Mouse (Mus musculus) embryonic facial prominence, embryonic 15.5 days (tissue): ENCODE results near the gene Castor1. TPM values are rescaled to one million over a fixed set of nuclear protein-coding genes. Genes with fewer than 3 reads are reported as not detected.

ENCODE experiments used
- ATAC-seq: fragments of 200-750 bp; cut with Nextera tagmentation; 2 replicates; pipeline ENCODE4 v1.8.0; 2017; ENCODE audit warnings: low read depth, moderate TSS enrichment; ENCODE audit not compliant: insufficient number of reproducible peaks, low FRiP score, low TSS enrichment
- H3K27ac ChIP-seq: fragments of 300-500 bp; sonication (generic); replicated peaks from 2 replicates; pipeline ENCODE4 v1.5.1; 2015; ENCODE audit warnings: mild to moderate bottlenecking, inconsistent platforms
- H3K27me3 ChIP-seq: fragments of 300-500 bp; sonication (generic); 2 replicates; pipeline ENCODE4 v1.6.1; 2015; ENCODE audit warnings: inconsistent platforms
- H3K36me3 ChIP-seq: fragments of 300-500 bp; sonication (generic); 2 replicates; pipeline ENCODE4 v1.6.1; 2015; ENCODE audit warnings: mild to moderate bottlenecking, inconsistent platforms
- H3K4me1 ChIP-seq: fragments of 300-500 bp; sonication (generic); 2 replicates; pipeline ENCODE4 v1.6.1; 2015; ENCODE audit warnings: inconsistent platforms
- H3K4me2 ChIP-seq: fragments of 300-500 bp; sonication (generic); replicated peaks from 2 replicates; pipeline ENCODE4 v1.6.1; 2015; ENCODE audit warnings: mild to moderate bottlenecking, inconsistent platforms
- H3K4me3 ChIP-seq: fragments of 300-500 bp; sonication (generic); replicated peaks from 2 replicates; pipeline ENCODE4 v1.5.1; 2015; ENCODE audit warnings: mild to moderate bottlenecking, inconsistent platforms
- H3K9ac ChIP-seq: fragments of 300-500 bp; sonication (generic); 2 replicates; pipeline ENCODE4 v1.6.1; 2015; ENCODE audit warnings: inconsistent platforms
- H3K9me3 ChIP-seq: fragments of 300-500 bp; sonication (generic); replicated peaks from 2 replicates; pipeline ENCODE4 v1.6.1; 2016; ENCODE audit warnings: inconsistent platforms
- WGBS: fragments of 180-500 bp; shearing (Covaris S2); methylation state at CpG from one replicate; pipeline ENCODE4 v1.1.7; 2015; 5-methylcytosine and 5-hydroxymethylcytosine counted together
- polyA plus RNA-seq: library from polyadenylated mRNA; unstranded; fragments of >200 nt; fragmentation: Nextera tagmentation; extraction: Ambion mirVana; gene quantifications from 2 replicates; pipeline ENCODE4 v1.2.1, GENCODE M21; 2015

Castor1 gene
- polyA plus RNA-seq, 1 experiment from 2014 or later, result 13.1 TPM

- H3K27me3 ChIP-seq, result no peaks in the 10 kb centered on the region
- WGBS, result 88% methylated on average over 19 of the region's 21 CpGs
- no peak for ATAC-seq
- H3K36me3 ChIP-seq, result no peaks in the 10 kb centered on the region
- no peak overlapping the region for H3K9ac ChIP-seq
- H3K9me3 ChIP-seq, result no peaks in the 10 kb centered on the region
- H3K4me3 ChIP-seq, result no peak overlapping the region
- H3K4me1 ChIP-seq, result no peaks in the 10 kb centered on the region
- no peak overlapping the region for H3K4me2 ChIP-seq
- H3K27ac ChIP-seq, result no peak overlapping the region
These were observed 18.6 kb downstream of the Castor1 start for GRCm38 (mm10) chr11:4236546-4237067.

- Histone ChIP-seq H3K9ac (no peak overlapping the region), H3K4me3 (no peak overlapping the region), H3K27me3 (no peaks in the 10 kb centered on the region), H3K9me3 (no peaks in the 10 kb centered on the region), H3K4me1 (no peaks in the 10 kb centered on the region), H3K27ac (no peak overlapping the region), H3K36me3 (no peaks in the 10 kb centered on the region), H3K4me2 (no peak overlapping the region)
- no peak for ATAC-seq
- 74% methylated on average over 18 of the region's 18 CpGs for WGBS
These were observed 19.4 kb downstream of the Castor1 start for GRCm38 (mm10) chr11:4237389-4237912.

DNA sequence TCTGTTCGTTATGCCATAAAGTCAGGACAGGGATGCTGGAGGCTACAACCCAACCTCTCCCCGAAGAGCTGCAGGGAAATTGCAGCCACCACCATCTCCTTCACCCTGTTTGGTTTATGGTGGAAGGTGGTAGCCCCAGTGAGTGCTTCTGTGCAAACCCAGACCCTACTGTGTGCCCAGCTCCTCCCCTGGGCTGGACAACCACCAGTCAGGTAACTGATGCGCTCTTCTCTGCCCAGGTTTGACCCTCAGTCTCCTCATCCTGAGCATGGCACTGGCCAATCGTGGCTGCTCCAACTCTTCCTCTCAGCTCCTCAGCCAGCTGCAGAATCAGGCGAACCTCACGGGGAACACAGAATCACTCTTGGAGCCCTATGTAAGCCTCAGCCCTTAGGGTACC lies 20.1 kb downstream of the Castor1 start:
- Histone ChIP-seq H3K27me3 (no peaks in the 10 kb centered on the region), H3K4me3 (no peak overlapping the region), H3K27ac (no peak overlapping the region), H3K36me3 (no peaks in the 10 kb centered on the region), H3K4me2 (no peak overlapping the region), H3K9me3 (no peaks in the 10 kb centered on the region), H3K9ac (no peak overlapping the region), H3K4me1 (no peaks in the 10 kb centered on the region)
- WGBS, result 88% methylated on average over 6 of the region's 6 CpGs
- ATAC-seq, result no peak

- ATAC-seq, result no peak
- WGBS, result 85% methylated on average over 23 of the region's 23 CpGs
- Histone ChIP-seq H3K36me3 (no peaks in the 10 kb centered on the region), H3K4me2 (no peak overlapping the region), H3K4me1 (no peaks in the 10 kb centered on the region), H3K27me3 (no peaks in the 10 kb centered on the region), H3K27ac (no peak overlapping the region), H3K9me3 (no peaks in the 10 kb centered on the region), H3K9ac (no peak overlapping the region), H3K4me3 (no peak overlapping the region)
These were observed 21.7 kb downstream of the Castor1 start for GRCm38 (mm10) chr11:4239691-4240090.

- no peak for ATAC-seq
These were observed 22.1 kb downstream of the Castor1 start for GRCm38 (mm10) chr11:4240151-4240550.

DNA sequence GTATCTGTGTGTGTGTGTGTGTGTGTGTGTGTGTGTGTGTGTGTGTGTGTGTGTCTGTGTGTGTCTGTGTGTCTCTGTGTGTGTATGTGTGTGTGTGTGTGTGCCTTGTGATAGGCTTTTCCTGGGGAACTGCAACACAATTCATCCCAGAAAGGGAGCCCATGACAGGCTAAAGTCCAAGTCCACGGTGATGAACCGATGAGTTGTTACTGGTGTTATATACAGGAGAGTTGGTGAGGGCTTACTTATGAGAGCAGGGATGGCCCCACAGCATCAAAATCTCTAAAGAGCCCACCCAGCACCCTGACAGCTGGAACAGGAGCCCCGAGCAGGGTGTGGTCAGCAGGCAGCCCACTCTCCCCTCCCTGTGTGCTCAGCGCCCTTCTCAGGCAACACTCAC lies 23.2 kb downstream of the Castor1 start:
- no peak overlapping the region for H3K9ac ChIP-seq
- no peaks in the 10 kb centered on the region for H3K36me3 ChIP-seq
- H3K27me3 ChIP-seq, result no peaks in the 10 kb centered on the region
- 76% methylated on average over 4 of the region's 4 CpGs for WGBS
- no peak overlapping the region for H3K27ac ChIP-seq
- H3K4me1 ChIP-seq, result no peaks in the 10 kb centered on the region
- H3K4me3 ChIP-seq, result no peak overlapping the region
- no peak for ATAC-seq
- H3K9me3 ChIP-seq, result no peaks in the 10 kb centered on the region
- no peak overlapping the region for H3K4me2 ChIP-seq

More at GRCm38 (mm10) chr11:4240151-4240550, 22.1 kb downstream of the Castor1 start:
- H3K27ac ChIP-seq, result no peak overlapping the region
- 63% methylated on average over 7 of the region's 7 CpGs for WGBS
- H3K36me3 ChIP-seq, result no peaks in the 10 kb centered on the region
- H3K27me3 ChIP-seq, result no peaks in the 10 kb centered on the region
- no peak overlapping the region for H3K4me2 ChIP-seq
- no peak overlapping the region for H3K9ac ChIP-seq
- H3K4me3 ChIP-seq, result no peak overlapping the region
- no peaks in the 10 kb centered on the region for H3K4me1 ChIP-seq
- no peaks in the 10 kb centered on the region for H3K9me3 ChIP-seq

DNA sequence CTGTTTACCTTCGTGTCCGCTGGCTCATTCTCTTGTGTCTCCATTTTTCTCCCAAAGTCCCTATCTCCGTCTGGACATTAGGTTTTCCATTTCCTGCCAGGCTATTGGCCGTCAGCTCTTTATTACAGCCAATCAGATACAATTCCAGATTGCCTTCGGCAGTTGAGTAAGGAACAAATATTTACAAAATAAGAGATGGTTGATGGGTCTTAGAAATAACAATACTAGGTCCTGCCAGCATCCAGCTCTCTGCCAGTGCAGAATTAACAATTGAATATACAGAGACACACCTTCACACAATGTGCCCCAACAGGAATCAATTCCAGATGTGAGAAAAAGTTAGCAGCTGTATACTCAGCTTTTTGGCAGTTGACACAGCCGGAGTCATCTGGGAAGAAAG lies 28.1 kb downstream of the Castor1 start:
- Histone ChIP-seq H3K9ac (no peak overlapping the region), H3K36me3 (no peaks in the 10 kb centered on the region), H3K4me1 (no peaks in the 10 kb centered on the region), H3K27ac (no peak overlapping the region), H3K9me3 (no peaks in the 10 kb centered on the region), H3K4me2 (no peak overlapping the region), H3K27me3 (no peaks in the 10 kb centered on the region), H3K4me3 (no peak overlapping the region)
- 50% methylated on average over 6 of the region's 6 CpGs for WGBS
- ATAC-seq, result no peak

- H3K4me1 ChIP-seq, result no peaks in the 10 kb centered on the region
- 48% methylated on average over 4 of the region's 4 CpGs for WGBS
These were observed 28.6 kb downstream of the Castor1 start for GRCm38 (mm10) chr11:4246623-4247022.

DNA sequence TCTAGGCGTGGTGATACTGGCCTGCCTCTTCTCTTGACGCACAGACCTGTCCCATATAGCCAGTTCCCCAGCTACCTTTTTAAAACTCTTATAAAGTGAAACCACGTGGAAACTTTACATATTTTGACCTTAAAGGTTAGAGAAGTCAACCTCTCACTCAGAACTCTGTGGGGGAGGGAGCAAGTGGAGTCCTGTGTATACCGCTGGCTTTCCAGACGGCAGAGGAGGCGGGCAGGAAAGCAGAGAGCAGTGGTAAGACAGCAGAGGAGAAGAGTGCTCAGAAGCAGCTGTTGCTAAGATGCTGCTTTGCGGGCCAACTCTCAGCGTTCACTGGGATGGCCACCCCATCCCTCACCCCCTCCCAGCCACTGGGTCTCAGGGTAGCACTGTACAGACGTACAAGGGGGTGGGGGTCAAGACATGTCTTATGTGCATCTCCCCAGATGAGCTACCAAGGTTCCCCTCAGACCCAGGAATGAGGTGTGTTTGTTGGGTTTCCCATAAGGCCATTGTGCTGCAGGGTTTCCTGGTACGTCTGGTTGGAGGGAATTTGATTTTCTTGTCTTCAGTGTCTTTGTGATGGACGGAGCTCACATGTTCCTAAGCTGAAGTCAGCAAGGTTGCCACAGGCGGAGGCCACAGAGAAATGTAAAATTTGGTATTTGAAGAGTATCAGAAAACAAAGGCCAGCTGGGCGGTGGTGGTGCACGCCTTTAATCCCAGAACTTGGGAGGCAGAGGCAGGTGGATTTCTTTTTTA lies 29.4 kb downstream of the Castor1 start:
- no peaks in the 10 kb centered on the region for H3K4me1 ChIP-seq
- H3K27me3 ChIP-seq, result no peaks in the 10 kb centered on the region
- no peak for ATAC-seq
- no peaks in the 10 kb centered on the region for H3K9me3 ChIP-seq
- H3K4me3 ChIP-seq, result no peak overlapping the region
- no peaks in the 10 kb centered on the region for H3K36me3 ChIP-seq
- no peak overlapping the region for H3K9ac ChIP-seq
- H3K27ac ChIP-seq, result no peak overlapping the region
- WGBS, result 71% methylated on average over 14 of the region's 14 CpGs
- H3K4me2 ChIP-seq, result no peak overlapping the region

More at GRCm38 (mm10) chr11:4246623-4247022, 28.6 kb downstream of the Castor1 start:
- no peak overlapping the region for H3K9ac ChIP-seq
- H3K27ac ChIP-seq, result no peak overlapping the region
- ATAC-seq, result no peak
- no peaks in the 10 kb centered on the region for H3K27me3 ChIP-seq
- no peak overlapping the region for H3K4me2 ChIP-seq
- H3K36me3 ChIP-seq, result no peaks in the 10 kb centered on the region
- no peak overlapping the region for H3K4me3 ChIP-seq
- no peaks in the 10 kb centered on the region for H3K9me3 ChIP-seq

DNA sequence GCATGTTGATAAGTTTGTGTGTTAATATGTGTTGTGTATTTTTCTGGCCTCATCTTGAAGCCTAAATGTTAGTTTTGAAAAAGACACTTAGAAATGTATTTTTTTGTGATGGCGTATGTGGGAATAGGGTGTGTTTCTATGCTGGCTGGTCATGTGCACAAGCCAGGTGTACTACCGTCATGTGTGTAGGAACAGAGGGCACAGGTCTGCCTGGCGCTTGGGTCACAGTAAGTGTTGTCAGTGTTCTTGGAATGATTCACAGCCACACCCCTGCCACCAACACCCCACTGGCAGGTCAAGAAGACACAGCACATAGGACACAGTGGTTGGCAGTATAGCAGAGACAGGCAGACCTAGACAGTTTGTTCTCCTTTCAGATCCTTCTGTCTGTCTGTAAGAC lies 31.1 kb downstream of the Castor1 start:
- Histone ChIP-seq H3K36me3 (no peaks in the 10 kb centered on the region), H3K27ac (no peak overlapping the region), H3K9me3 (no peaks in the 10 kb centered on the region), H3K4me1 (no peaks in the 10 kb centered on the region), H3K27me3 (no peaks in the 10 kb centered on the region), H3K4me2 (no peak overlapping the region), H3K4me3 (no peak overlapping the region), H3K9ac (no peak overlapping the region)
- 83% methylated on average over 3 of the region's 3 CpGs for WGBS
- ATAC-seq, result no peak

GRCm38 (mm10) chr11:4250290-4250689 lies 32.3 kb downstream of the Castor1 start:
- Histone ChIP-seq H3K9me3 (no peaks in the 10 kb centered on the region), H3K27me3 (no peaks in the 10 kb centered on the region), H3K4me3 (no peak overlapping the region), H3K4me2 (no peak overlapping the region), H3K36me3 (no peaks in the 10 kb centered on the region), H3K4me1 (no peaks in the 10 kb centered on the region), H3K9ac (no peak overlapping the region), H3K27ac (no peak overlapping the region)
- WGBS, result 57% methylated on average over 7 of the region's 7 CpGs
- ATAC-seq, result no peak

GRCm38 (mm10) chr11:4251376-4251775 lies 33.4 kb downstream of the Castor1 start:
- Histone ChIP-seq H3K4me3 (no peak overlapping the region), H3K4me2 (no peak overlapping the region), H3K27me3 (no peaks in the 10 kb centered on the region), H3K36me3 (no peaks in the 10 kb centered on the region), H3K27ac (no peak overlapping the region), H3K4me1 (no peaks in the 10 kb centered on the region), H3K9me3 (no peaks in the 10 kb centered on the region), H3K9ac (no peak overlapping the region)
- ATAC-seq, result peak; percentile 43; the same call in 1 of the 2 replicates
- WGBS, result 88% methylated on average over 3 of the region's 3 CpGs
